Mouse (Mus musculus): ENCODE data around the gene Ctps2. TPM values are rescaled to one million over a fixed set of nuclear protein-coding genes. Genes with fewer than 3 reads are reported as not detected.
"Not testable (repeated sequence)": the region's sequence is repeated elsewhere in the genome, so short reads cannot be mapped to it uniquely, and the experiment has no call there.

Gene Ctps2
- total RNA-seq (2022), result 10 to 100 TPM; 50.5 to 74.5 (median 68.2) TPM

DNA sequence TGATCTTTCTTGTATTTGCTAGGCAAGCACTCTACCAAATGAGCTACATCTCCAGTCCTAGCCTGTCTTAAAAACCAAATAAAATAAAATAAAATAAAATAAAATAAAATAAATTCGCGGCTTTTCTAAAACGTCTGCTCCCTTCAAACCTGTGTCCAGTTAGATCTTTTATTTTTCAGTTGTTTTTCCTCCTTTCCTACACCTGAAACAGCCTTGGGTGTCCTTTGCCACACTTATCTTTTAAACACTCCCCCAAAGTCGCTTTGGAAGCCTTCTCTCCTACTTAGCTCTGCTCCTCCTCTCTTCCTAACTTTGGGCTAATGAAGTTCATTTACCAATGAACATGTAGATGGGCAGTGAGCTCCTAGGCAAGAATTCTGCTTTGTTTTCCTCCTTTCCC, at the start of gene Ctps2:
Gene Ctps2 (plus strand): TSS at position 301 of the 400 bp plus-strand sequence.
- no peak for DNase-seq (ENCODE audit: low spot score in 2 of 2)

DNA sequence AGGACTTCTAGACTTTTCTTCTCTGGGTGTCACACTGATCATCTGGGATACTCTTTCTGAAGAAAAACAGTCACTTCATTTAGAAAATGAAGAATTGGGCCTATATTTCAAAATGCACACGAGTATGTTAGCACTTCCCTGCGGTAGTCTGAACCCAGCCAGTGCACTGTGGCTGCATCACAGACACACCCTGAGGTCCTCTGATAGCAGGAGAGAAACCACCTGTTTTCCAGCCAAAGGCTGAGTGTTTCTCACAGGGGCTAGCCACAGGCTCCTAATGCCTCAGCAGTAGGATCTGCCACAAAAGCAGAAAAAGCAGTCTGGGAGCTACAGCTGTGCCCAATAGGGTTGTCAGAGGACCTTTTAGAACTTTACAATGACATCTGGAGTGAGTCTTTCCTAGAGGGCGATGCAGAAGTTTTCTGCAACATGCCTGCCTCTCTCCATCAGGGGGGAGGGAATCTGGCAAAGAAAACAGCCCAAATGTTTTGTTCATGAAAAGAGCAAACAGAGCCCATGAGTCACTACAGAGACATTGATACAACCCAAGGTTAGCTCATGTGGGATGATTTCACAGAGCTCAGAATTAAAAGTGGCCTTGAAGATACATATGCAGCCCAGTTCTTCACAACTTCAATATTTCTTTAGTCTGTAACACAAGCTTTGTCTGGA, 32.6 kb upstream of the Ctps2 start:
- no peak for DNase-seq (ENCODE audit: low spot score in 2 of 2)

DNA sequence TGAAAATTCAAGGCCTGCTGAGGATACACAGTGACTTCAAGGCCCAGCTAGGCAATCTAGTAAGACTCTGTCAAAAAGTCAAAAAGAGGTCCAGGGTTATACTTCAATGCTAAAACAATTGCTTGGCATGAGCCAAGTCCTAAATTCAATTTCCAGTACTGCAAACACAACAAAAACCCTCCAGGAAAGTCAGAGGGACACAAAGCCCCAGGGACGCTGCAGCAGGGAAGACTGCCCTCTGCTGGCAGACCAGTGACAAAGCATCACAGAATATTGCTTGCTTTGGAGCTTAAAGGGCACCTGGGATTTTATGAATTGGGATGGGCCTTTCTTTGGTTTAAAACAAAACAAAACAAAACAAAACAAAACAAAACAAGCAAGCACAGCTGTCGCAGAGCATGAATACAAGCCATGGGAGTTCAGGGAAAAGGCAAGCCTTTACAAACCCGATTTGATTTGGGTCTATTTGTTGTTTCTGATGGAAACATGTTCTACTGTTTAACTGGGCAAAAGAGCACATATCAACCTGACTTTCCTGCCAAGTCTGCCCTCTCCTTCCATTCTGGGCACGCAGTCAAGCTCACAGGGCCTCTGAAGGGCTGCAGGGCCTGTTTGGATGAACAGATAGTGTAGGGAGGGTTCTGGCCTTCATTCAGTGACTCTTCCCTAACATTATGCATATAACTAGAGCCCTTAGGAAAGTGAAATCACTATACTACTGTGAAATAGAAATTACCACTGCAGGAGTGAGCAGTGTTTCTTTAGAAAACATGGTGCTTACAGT, 29.1 kb upstream of the Ctps2 start:
- no peak for DNase-seq (ENCODE audit: low spot score in 2 of 2)

DNA sequence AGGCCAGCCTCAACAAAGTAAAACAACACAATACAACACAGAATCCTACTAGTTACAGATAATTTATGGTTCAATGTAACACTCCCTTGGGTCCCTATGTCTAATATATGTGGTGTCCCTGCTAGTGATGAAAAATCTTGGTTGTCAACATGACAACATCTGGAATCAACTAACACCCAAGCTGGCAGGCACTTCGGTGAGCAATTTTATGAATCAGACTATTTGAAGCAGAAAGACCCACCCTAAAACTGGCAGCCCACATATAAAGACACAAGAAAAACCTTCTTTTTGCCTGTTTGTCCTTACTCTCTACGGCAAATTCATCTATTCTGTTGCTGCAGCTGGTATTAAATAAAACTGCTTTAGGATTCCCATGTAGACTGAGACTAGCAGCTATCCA, 27.3 kb upstream of the Ctps2 start:
- DNase-seq (ENCODE audit: low spot score in 2 of 2), result no peak

DNA sequence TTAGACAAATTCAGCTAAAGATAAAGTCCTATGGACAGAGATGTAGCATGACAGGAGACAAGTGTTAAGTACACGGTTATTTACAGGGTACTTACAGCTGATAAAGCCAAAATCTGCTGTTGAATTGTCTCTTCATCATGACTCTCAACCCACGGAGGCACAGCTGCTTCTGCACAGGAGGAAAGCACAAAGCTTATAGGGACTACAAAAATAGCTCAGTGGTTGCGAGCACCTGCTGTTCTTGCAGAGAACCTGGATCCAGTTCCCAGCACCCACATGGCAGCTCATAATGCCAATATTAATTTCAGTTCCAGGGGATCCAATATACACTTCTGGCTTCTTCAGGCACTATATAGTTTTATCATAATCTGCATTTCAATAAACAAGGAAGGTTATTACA, 22.8 kb upstream of the Ctps2 start:
- DNase-seq (ENCODE audit: low spot score in 2 of 2), result no peak

DNA sequence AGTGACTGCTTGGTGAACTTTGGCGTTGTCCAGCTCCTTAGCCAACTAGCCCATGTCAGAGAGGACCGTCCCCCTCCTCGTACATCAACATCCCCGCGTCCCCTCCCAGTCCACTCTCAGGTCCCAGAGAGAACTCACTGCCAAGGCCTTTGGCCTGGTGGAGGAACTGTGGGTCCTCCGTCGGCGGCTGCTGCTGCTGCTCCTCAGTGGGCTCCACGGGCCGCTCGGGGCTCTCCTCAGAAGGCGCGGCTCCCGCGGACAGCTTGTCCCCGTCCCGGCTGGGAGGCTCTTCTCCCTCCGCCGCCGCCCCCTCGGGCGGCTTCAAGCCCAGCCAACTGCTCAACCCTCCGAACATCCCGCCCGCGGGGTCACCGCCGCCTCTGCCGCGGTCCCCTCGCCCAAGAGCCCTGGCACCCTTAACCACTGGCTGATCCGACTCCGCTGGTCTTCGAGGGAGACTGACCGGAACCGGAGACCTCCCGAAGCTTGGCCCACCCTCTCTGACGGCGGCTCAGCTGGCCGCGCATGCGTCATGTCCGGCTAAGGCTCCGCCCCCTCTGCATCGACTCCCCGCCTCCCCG, 13.0 kb upstream of the Ctps2 start, which contains the start of gene Syap1:
Gene Syap1 (minus strand): TSS at position 517 of the 581 bp plus-strand sequence.
- DNase-seq (ENCODE audit: low spot score in 2 of 2), result peak; percentile 49 to 68

DNA sequence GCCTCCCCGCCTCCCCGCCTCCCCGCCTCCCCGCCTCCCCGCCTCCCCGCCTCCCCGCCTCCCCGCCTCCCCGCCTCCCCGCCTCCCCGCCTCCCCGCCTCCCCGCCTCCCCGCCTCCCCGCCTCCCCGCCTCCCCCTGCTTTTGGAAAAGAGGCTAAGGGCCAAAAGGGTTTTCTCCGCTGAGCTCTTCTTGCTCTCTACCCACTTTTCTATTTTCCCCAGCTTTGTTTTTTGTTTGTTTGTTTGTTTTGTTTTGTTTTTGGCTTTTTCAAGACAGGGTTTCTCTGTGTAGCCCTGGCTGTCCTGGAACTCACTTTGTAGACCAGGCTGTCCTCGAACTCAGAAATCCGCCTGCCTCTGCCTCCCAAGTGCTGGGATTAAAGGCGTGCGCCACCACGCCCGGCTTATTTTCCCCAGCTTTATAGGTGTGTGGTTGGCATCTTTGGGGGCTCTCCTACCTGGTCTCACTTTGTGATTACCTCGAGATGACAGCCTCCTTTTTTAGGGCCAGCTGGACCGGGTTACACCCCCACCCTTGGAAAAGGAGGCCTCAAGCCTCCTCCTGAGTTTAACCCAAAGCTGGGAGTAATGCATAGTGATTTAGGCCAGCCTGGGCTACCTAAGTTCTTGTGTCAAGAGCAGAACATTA, 12.3 kb upstream of the Ctps2 start:
- DNase-seq (ENCODE audit: low spot score in 2 of 2), result not testable (repeated sequence)

DNA sequence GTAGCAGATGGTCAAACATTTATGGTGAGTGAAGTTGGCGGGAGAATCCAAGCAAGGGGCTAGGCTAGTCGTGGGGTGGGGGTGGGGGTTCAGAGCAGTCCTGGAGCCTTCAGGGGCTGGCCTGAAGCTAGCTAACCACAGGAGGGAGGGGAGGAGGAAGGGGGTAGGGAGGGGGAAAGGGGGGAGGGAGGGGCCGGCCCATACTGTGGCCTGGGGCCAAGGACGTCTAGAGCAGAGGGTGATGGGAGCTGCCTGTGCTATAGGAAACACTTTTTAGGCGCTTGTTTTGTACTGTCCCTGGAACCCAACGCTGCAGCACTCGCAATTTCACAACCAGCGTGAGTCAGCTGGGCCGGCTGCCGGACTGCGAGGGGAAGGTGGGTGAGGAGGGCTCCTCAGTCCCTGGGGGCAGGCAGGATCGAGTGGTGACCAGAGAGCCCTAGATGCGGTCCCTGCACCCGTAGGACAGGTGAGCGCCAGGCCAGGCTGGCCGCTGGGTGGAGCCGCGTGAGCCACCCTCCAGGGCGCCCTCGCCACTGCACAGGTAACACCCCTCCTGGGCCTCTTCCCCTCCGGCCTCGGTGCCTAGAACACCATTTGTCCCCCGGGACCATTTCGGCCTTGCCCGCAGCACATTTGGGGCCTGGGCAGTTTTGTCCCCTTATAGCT, 467 bp downstream of the Ctps2 start:
- DNase-seq (ENCODE audit: low spot score in 2 of 2), result peak; percentile 8 to 13

DNA sequence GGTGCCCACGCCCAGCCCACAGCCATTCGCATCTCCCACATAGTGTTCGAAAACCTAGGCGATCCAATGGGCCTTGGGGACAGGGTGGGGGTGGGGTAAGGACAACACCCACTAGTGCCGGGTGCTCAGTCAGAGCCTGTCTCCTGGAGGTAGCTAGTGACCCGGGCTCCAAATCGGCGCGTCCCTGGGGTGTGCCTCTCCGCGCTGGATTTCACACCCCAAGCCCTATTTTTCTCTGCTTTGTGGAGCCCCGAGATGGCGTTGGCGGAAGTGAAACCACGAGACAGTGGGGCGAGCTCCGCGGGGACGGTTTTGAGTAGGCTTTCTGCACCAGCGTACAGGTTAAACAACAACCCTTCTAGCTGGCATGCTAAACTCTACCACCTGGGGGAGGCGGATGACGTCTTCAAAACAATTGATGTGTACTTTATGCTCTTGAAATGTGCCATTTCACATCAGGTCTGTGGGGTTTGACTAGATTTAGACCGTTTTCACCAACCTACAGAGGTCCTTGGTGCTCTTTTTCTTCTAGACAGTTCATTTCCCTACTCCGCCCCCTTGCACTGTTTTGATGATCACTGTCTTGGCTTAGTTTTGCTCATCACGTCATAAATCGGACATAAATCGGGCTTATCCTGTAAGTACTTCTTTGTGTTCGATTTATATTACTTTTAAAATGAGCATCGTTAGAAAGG, 1.1 kb downstream of the Ctps2 start:
- peak; percentile 14 to 19 for DNase-seq (ENCODE audit: low spot score in 2 of 2)

DNA sequence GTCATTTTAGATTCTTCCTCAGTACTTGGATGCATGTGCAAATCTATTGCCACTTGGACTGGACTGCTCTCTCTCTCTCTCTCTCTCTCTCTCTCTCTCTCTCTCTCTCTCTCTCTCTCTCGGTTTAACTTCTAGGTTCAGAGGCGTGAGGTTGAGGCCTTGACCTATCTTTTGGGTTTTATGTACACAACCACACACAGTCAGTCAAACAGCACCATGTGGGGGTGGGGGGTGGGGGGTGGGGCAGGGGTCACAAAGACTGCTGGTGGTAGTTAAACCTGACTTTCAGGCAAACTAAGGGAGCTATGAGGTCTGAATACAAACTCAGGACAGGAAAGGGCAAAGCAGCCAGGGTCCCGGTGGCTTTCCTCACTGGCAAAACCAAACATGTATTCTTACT, 6.5 kb downstream of the Ctps2 start:
- DNase-seq (ENCODE audit: low spot score in 2 of 2), result no peak

DNA sequence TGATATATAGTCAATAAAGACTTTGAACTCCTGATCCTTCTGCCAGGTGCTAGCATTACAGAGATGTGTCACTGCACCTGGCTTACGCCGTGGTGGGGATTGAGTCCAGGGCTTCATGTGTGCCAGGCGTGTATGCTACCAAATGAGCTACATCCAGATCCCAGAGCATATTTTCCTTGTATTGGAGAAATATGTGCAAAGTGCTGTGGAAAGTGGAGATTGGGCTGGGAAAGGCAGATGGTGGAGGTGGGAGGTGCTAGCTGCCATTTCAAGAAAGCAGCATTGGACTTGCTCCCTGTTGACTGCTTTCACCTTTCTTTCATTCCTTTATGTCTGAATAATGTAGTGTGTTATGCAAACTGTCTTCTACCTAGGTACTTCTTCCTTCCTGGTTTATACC, 12.6 kb downstream of the Ctps2 start:
- DNase-seq (ENCODE audit: low spot score in 2 of 2), result no peak

DNA sequence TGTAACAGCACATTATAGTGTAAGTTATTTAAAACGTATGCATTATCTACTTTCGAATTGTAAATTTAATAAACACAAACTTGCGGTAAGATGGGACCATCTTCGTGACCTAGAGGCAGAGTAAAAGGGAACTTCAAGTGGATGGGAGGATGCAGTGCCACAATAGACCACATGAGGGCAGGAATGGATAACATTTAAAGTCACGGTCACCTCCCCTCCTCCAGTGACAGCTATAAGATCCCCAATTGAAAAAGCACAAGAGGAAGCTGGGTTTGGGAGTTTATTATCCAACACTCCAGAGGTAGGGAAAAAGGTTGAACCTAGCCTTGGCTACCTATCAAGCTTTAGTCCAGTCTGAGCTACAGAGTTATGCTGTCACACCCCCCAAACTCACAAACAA, 14.7 kb downstream of the Ctps2 start:
- DNase-seq (ENCODE audit: low spot score in 2 of 2), result peak; percentile 15 to 36

DNA sequence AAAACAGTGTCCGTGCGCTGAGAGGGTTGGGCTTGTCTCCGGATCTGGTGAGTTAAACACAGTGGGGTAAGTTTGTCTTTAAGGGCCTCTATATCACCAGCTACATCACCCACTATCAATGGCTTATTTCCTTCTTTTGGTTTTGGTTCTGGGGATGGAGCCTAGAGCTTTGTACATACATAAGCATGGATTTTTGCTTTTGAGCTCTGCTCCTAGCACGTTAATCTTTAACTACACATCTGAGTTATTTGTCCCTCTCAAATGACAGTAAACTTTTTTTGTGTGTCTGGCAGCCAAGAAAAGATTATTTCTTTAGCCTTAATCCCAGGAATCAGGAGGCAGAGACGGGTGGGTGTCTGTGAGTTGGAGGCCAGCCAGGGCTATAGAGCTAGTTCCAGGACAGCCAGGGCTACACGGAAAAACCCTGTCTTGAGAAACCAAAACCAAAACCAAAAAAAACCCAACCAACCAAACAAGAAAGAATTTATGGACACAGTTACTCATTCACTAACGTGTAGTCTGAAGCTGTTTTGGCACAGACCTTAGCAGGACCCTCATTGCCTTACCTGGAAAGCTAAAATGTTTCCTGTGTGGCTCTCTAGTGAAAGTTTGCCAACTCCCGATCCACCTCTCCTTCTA, 20.6 kb downstream of the Ctps2 start:
- DNase-seq (ENCODE audit: low spot score in 2 of 2), result no peak

DNA sequence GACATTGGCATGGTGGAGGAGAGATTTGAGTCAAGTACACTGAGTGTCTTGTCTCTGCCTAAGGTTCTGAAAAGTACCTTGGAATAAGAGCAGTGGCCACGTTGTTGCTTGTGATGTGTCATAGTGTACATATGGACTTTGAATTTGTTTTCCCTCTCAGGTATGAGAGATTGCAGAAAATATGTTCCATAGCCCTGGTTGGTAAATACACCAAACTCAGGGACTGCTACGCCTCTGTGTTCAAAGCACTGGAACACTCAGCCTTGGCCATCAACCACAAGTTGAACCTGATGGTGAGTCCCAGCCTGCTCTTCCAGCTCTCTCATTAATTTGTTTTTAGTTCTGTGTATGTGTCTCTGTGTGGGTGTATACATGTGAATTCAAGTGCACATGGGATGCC, 30.4 kb downstream of the Ctps2 start:
- no peak for DNase-seq (ENCODE audit: low spot score in 2 of 2)

DNA sequence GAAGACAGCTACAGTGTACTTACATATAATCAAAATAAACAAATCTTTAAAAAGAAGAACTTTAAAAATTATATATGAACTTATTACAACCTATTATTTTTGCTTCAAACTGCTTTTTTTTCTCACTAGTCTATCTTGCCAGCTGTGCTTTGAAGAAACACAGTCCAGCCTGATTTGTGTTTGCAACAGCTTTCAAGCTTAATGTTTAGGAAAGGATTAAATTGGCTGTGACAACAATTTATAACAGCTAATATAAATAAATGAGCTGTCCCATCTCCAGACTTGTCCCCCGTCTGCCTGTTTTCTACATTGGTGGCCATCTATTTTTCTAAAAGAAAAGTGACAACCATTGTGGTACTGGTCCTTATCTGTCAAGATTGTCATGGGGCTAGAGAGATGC, 41.0 kb downstream of the Ctps2 start:
- no peak for DNase-seq (ENCODE audit: low spot score in 2 of 2)

DNA sequence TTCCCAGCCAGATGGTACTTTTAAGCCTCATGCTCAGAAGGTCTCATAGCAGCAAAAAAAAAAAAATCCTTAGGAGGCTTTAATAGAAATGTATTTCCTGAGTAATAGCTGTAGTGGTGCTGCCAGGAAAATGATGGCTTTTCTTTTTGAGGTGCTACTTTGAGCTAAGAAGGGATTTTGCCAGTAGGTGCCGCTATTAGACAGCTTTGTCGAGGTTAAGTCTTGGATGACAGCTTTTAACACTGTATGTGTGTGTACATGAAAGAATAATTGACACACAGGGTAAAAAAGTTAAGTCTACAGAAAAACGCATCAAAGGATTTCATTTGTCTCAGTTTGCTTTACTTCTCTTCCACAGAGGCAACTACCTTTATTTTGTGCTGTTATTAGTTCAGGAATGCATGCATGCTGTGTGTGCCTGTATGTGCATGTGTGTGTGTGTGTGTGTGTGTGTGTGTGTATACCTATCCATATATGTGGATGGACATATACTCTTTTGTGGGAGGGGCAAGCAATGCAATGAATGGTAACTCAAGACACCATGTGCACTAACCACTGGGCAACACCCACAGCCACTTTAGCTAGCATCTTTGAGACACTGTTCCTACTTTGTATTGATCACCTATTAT, 48.9 kb downstream of the Ctps2 start:
- peak; percentile 8 to 43 for DNase-seq (ENCODE audit: low spot score in 2 of 2)

DNA sequence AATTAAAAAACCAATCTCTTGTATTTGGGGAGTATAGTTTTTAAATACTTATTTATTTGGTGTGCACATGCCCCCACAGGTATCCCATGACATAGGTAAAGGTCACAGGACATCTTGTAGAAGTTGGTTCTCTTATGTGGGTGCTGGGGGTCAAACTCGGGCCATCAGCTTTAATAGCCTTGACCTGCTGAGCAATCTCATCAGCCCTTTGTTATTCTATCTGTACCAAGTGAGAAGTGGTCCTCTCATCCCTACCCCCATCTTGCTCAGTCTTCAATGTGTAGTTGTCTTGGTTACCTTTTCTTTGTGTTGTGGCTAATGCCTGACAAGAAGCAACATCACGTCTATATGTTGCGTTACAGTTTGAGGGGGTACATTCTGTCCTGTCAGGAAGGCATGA, 56.9 kb downstream of the Ctps2 start:
- DNase-seq (ENCODE audit: low spot score in 2 of 2), result no peak

DNA sequence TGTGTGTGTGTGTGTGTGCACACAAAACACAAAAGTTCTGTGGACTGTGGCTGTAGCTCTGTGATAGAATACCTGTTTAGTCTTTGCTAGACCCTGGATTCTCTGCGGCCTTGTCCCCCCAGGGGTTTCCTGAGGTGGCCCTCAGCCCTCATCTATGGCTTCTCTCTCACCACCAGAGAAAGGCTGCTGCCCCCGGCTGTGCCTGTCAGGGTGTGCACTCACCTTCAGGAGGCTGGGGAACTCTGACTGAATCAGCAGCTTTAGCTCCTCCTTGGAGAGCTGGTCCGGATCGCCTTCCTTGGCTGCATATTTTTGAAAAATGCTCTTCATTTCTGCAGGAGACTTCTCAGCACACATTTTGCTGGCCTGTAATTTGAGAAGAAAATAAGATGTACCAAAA, 62.8 kb downstream of the Ctps2 start:
- DNase-seq (ENCODE audit: low spot score in 2 of 2), result no peak

DNA sequence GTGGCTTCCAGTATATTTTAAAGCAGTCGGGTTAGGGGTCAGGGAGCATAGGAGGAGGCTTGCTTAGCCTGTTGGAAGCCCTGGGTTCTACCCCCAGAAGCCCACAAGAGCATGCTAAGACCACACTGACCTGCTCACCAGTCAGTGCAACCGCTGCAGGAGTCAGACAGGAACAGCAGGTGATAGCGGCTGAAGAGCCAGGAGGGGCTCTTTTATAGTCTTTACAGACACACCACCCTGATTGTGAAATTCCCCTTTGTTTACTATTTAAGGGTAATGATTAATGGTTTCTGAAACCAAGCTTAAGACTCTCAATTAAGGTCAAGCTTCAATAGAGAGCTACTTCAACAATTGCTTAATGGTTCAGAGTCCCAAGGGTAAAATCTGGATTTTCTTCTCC, 63.3 kb downstream of the Ctps2 start, which contains the start of gene S100g:
Gene S100g (minus strand): TSS at position 217 of the 400 bp plus-strand sequence.
- no peak for DNase-seq (ENCODE audit: low spot score in 2 of 2)

DNA sequence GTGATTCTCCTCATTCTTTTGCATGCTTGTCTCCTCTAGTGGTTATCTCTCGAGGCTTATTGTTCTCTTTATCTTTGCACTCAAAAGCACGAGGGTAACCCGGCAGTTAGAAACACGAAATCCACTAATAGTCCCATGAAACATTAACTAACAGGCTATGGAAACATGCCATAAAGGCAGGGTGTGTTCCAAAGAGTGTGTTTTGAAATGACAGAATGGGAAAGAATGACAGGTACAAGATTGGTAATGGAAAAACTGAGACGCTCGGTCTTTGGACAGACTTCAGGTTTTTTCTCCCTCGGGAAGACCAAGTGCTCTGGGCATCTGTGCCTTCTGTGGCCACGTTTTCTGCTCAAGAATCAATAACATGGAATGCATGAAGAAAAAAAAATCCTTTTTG, 66.4 kb downstream of the Ctps2 start:
- no peak for DNase-seq (ENCODE audit: low spot score in 2 of 2)

All from layer of hippocampus, adult 8-10 months (tissue).